Mouse (Mus musculus) testis, adult 2 months (tissue): ENCODE data around the gene Gtf2h4.

Experiments
- CTCF ChIP-seq: fragments of 200-500 bp; IDR thresholded peaks from 2 replicates; pipeline ENCODE4 v1.5.1; 2012; ENCODE audit warnings: low read depth, mild to moderate bottlenecking, inconsistent platforms, low read length, moderate library complexity; ENCODE audit not compliant: control insufficient read depth, insufficient read depth, insufficient replicate concordance
- POLR2A ChIP-seq: fragments of 200-500 bp; IDR thresholded peaks from 2 replicates; pipeline ENCODE4 v1.6.1; 2012; ENCODE audit warnings: low read depth, mild to moderate bottlenecking, inconsistent platforms, low read length, moderate library complexity; ENCODE audit not compliant: control insufficient read depth

DNA sequence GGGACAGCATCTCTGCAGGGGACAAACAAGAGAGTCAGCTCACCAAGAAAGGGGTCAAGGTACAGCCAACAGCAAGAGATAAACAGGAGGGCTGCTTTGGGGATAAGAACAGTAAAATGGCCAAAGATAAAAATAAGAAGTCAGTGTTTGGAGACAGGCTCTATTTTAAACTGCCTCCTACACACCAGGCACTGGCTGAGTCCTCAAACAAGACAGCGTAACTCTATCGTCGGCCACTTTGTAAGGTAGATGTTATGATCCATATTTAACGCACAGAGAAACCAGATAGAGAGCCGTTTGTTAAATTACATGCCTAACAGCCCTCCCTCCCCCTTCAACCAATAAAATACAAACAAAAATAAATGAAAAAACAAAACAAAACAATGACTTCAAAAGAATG, 20.4 kb upstream of the Gtf2h4 start:
- TF ChIP-seq CTCF (no peak), POLR2A (no peak)
